ENCODE assay signal across 11 mouse cellular contexts in genomic region chr12:9228486-9228885, GRCm38 (mm10).
DNase-seq lines count a peak whose midpoint lies in the region; ATAC-seq and TF ChIP-seq lines count a peak whose summit lies in the region.
"Had no signal": no experiment of that assay in that cellular context is flagged by ENCODE, and none has a peak within 500 bp of the region (broad histone marks: within the 10 kb centered on the region; RNA-seq: fewer than 3 reads in every experiment).

No protein-coding gene starts in this region.

- peak; percentile 72 for DNase-seq in embryonic facial prominence, embryonic 14.5 days (ENCODE audit: low spot score)
- no peak for DNase-seq in embryonic facial prominence, embryonic 10.5 days (ENCODE audit: low spot score)
- DNase-seq in left cerebral cortex, adult 9 months (ENCODE audit: low spot score in 2 of 2) = peak; percentile 5 to 16
- DNase-seq in left cerebral cortex, postnatal 36 days (ENCODE audit: low spot score in 2 of 2) = no peak
- peak; percentile 74 for DNase-seq in brain, adult 2 months (ENCODE audit: low read depth, low spot score)
- DNase-seq in heart, postnatal 0 days (ENCODE audit: low spot score) = no peak
- DNase-seq in liver = no peak
- DNase-seq in frontal cortex, postnatal 36 days (ENCODE audit: low spot score in 2 of 2) = no peak
- DNase-seq: kidney, adult 18-20 months; thymus, postnatal 4 days had no signal

- intact Hi-C loops in left cerebral cortex, postnatal 36 days (cut with DNase I) = no loop called here

- no peak overlapping the region for H3K9ac ChIP-seq in embryonic facial prominence, embryonic 14.5 days (ENCODE audit: low read depth, low read length)
- H3K9ac ChIP-seq in heart, postnatal 0 days (replicated peaks; ENCODE audit: low read depth, low read length) = no peak overlapping the region

- no peak overlapping the region for H3K4me2 ChIP-seq in embryonic facial prominence, embryonic 14.5 days (ENCODE audit: low read depth, low read length)
- H3K4me2 ChIP-seq in heart, postnatal 0 days (ENCODE audit: low read depth, low read length) = no peak overlapping the region

- no peaks in the 10 kb centered on the region for H3K36me3 ChIP-seq in embryonic facial prominence, embryonic 14.5 days (ENCODE audit: control insufficient read depth, insufficient read depth, low read length)
- H3K36me3 ChIP-seq in embryonic facial prominence, embryonic 10.5 days (replicated peaks) = no peaks in the 10 kb centered on the region
- H3K36me3 ChIP-seq in heart, postnatal 0 days (replicated peaks; ENCODE audit: control insufficient read depth, insufficient read depth, low read length) = no peaks in the 10 kb centered on the region

- WGBS in embryonic facial prominence, embryonic 14.5 days = 65% methylated on average over 2 of the region's 2 CpGs
- 71% methylated on average over 2 of the region's 2 CpGs for WGBS in embryonic facial prominence, embryonic 10.5 days
- 45% methylated on average over 2 of the region's 2 CpGs for WGBS in heart, postnatal 0 days

- TF ChIP-seq EP300 in heart, postnatal 0 days (IDR thresholded peaks at IDR 0.05; ENCODE audit: low read depth) = no peak

- TF ChIP-seq CTCF in heart, postnatal 0 days (IDR thresholded peaks at IDR 0.05; ENCODE audit: low read depth) = no peak

- no peak overlapping the region for H3K27ac ChIP-seq in embryonic facial prominence, embryonic 14.5 days (replicated peaks; ENCODE audit: low read depth, low read length)
- H3K27ac ChIP-seq in embryonic facial prominence, embryonic 10.5 days (replicated peaks) = no peak overlapping the region
- no peak overlapping the region for H3K27ac ChIP-seq in heart, postnatal 0 days (ENCODE audit: low read depth)

- H3K9me3 ChIP-seq in embryonic facial prominence, embryonic 14.5 days (ENCODE audit: control insufficient read depth, low read length) = no peaks in the 10 kb centered on the region
- H3K9me3 ChIP-seq in embryonic facial prominence, embryonic 10.5 days = no peaks in the 10 kb centered on the region
- no peaks in the 10 kb centered on the region for H3K9me3 ChIP-seq in heart, postnatal 0 days (replicated peaks; ENCODE audit: control insufficient read depth, low read length)

- H3K4me3 ChIP-seq in embryonic facial prominence, embryonic 14.5 days (ENCODE audit: low read depth, low read length) = no peak overlapping the region
- no peak overlapping the region for H3K4me3 ChIP-seq in embryonic facial prominence, embryonic 10.5 days
- H3K4me3 ChIP-seq in heart, postnatal 0 days (ENCODE audit: low read depth, low read length) = no peak overlapping the region
- H3K4me3 ChIP-seq: myocyte had no signal

- H3K4me1 ChIP-seq in embryonic facial prominence, embryonic 14.5 days (ENCODE audit: control insufficient read depth, insufficient read depth, low read length) = no peaks in the 10 kb centered on the region
- peaks cover 12% of the 10 kb centered on the region for H3K4me1 ChIP-seq in embryonic facial prominence, embryonic 10.5 days
- H3K4me1 ChIP-seq in heart, postnatal 0 days (ENCODE audit: control insufficient read depth, insufficient read depth) = peaks cover 12% of the 10 kb centered on the region

- no peaks in the 10 kb centered on the region for H3K27me3 ChIP-seq in embryonic facial prominence, embryonic 14.5 days (replicated peaks; ENCODE audit: control insufficient read depth, insufficient read depth, low read length)
- H3K27me3 ChIP-seq in embryonic facial prominence, embryonic 10.5 days (replicated peaks; ENCODE audit: low read depth, poor library complexity, severe bottlenecking) = no peaks in the 10 kb centered on the region
- H3K27me3 ChIP-seq in heart, postnatal 0 days (ENCODE audit: control insufficient read depth, insufficient read depth, low read length) = no peaks in the 10 kb centered on the region

- ATAC-seq in embryonic facial prominence, embryonic 14.5 days (ENCODE audit: low read depth) = peak; percentile 71
- ATAC-seq in heart, postnatal 0 days (ENCODE audit: insufficient read depth, low read depth) = peak; percentile 62; the same call in 1 of the 2 replicates

Comparison
In these comparisons a context has a peak if more than half of its experiments do, and no peak if none do; other contexts are left out.
1. DNase-seq: peak in embryonic facial prominence, embryonic 14.5 days (single experiment), left cerebral cortex, adult 9 months (2 of 2) and brain, adult 2 months (single experiment); none in embryonic facial prominence, embryonic 10.5 days (single experiment), left cerebral cortex, postnatal 36 days (0 of 2), heart, postnatal 0 days (single experiment), liver (single experiment) and frontal cortex, postnatal 36 days (0 of 2).